Mouse (Mus musculus) cerebellum, postnatal 4 days (tissue): ENCODE data around the gene Cdc45.

Experiments
- DNase-seq, 2 experiments: peaks; one replicate each; pipeline ENCODE4 v3.0.0; 2022; ENCODE audit warnings: low spot score in 2 of 2, mixed read lengths in 1 of 2

Cdc45 gene

GRCm38 (mm10) chr16:18788627-18789406 lies 23.0 kb downstream of the Cdc45 start:
- DNase-seq, result no peak

- no peak for DNase-seq
These were observed 25.1 kb downstream of the Cdc45 start for GRCm38 (mm10) chr16:18786652-18787051.

- DNase-seq, result no peak
These were observed 26.3 kb downstream of the Cdc45 start for GRCm38 (mm10) chr16:18785485-18785884.

- no peak for DNase-seq
These were observed 26.8 kb downstream of the Cdc45 start for GRCm38 (mm10) chr16:18785025-18785424.

- no peak for DNase-seq
These were observed 30.0 kb downstream of the Cdc45 start for GRCm38 (mm10) chr16:18781810-18782209.

- no peak for DNase-seq
These were observed 33.3 kb downstream of the Cdc45 start for GRCm38 (mm10) chr16:18778461-18778860.

GRCm38 (mm10) chr16:18777101-18778080 lies 34.4 kb downstream of the Cdc45 start:
- DNase-seq, result no peak

- DNase-seq, result no peak
These were observed 35.2 kb downstream of the Cdc45 start, which contains the start of gene Cldn5 for GRCm38 (mm10) chr16:18776556-18777100. Gene Cldn5, plus strand, starts transcription at chr16:18776847.

GRCm38 (mm10) chr16:18775621-18776555 lies 35.9 kb downstream of the Cdc45 start:
- no peak for DNase-seq

GRCm38 (mm10) chr16:18773936-18774335 lies 37.9 kb downstream of the Cdc45 start:
- no peak for DNase-seq

GRCm38 (mm10) chr16:18769501-18769900 lies 42.3 kb downstream of the Cdc45 start:
- no peak for DNase-seq

GRCm38 (mm10) chr16:18766390-18766789 lies 45.4 kb downstream of the Cdc45 start:
- no peak for DNase-seq

- DNase-seq, result no peak
These were observed 48.8 kb downstream of the Cdc45 start for GRCm38 (mm10) chr16:18762960-18763359.

- no peak for DNase-seq
These were observed 50.1 kb downstream of the Cdc45 start for GRCm38 (mm10) chr16:18761734-18762133.

- DNase-seq, result no peak
These were observed 59.8 kb downstream of the Cdc45 start for GRCm38 (mm10) chr16:18751885-18752499.

- DNase-seq, result no peak
These were observed 60.7 kb downstream of the Cdc45 start for GRCm38 (mm10) chr16:18751101-18751500.

GRCm38 (mm10) chr16:18746268-18747122 lies 65.3 kb downstream of the Cdc45 start:
- DNase-seq, result no peak

GRCm38 (mm10) chr16:18738303-18738702 lies 73.5 kb downstream of the Cdc45 start:
- DNase-seq, result no peak

GRCm38 (mm10) chr16:18733100-18733956 lies 78.5 kb downstream of the Cdc45 start:
- DNase-seq, result no peak
